Mouse (Mus musculus) heart, adult 2 months (tissue): ENCODE measurements around the gene Pgap3. TPM values are rescaled to one million over a fixed set of nuclear protein-coding genes. Genes with fewer than 3 reads are reported as not detected.

Experiments
- DNase-seq, 2 experiments: peaks; one replicate each; pipeline ENCODE4 v3.0.0; 2021
- H3K27ac ChIP-seq: fragments of 200-600 bp; 2 replicates; pipeline ENCODE4 v1.8.1; 2022
- H3K27me3 ChIP-seq: fragments of 200-500 bp; 2 replicates; pipeline ENCODE4 v1.6.1; 2012; ENCODE audit warnings: mild to moderate bottlenecking, low read length, inconsistent platforms, mixed read lengths; ENCODE audit not compliant: control insufficient read depth, insufficient read depth
- H3K36me3 ChIP-seq: fragments of 200-500 bp; 2 replicates; pipeline ENCODE4 v1.6.1; 2012; ENCODE audit warnings: low read length, inconsistent platforms; ENCODE audit not compliant: control insufficient read depth, insufficient read depth
- H3K4me1 ChIP-seq: fragments of 200-500 bp; 2 replicates; pipeline ENCODE4 v1.6.1; 2011; ENCODE audit warnings: low read length; ENCODE audit not compliant: control insufficient read depth, insufficient read depth
- H3K4me3 ChIP-seq: fragments of 200-600 bp; 2 replicates; pipeline ENCODE4 v1.8.1; 2022
- H3K79me2 ChIP-seq: fragments of 200-500 bp; replicated peaks from 2 replicates; pipeline ENCODE4 v1.6.1; 2012; ENCODE audit warnings: mild to moderate bottlenecking, inconsistent platforms, low read length, moderate library complexity, mixed read lengths; ENCODE audit not compliant: control insufficient read depth, insufficient read depth
- H3K9ac ChIP-seq: fragments of 200-500 bp; 2 replicates; pipeline ENCODE4 v1.6.1; 2012; ENCODE audit warnings: low read depth, mild to moderate bottlenecking, control low read depth, inconsistent platforms, low read length, mixed read lengths
- CTCF ChIP-seq: fragments of 200-600 bp; IDR thresholded peaks from 2 replicates; pipeline ENCODE4 v1.8.1; 2022; ENCODE audit warnings: antibody characterized with exemption, mild to moderate bottlenecking, moderate library complexity
- EP300 ChIP-seq: fragments of 200-500 bp; IDR thresholded peaks from 2 replicates; pipeline ENCODE4 v1.6.1; 2011; ENCODE audit warnings: low read depth, low read length, control low read depth; ENCODE audit not compliant: insufficient read depth
- POLR2A ChIP-seq: fragments of 200-500 bp; IDR thresholded peaks from 2 replicates; pipeline ENCODE4 v1.6.1; 2011; ENCODE audit warnings: mild to moderate bottlenecking, low read depth, low read length, control low read depth; ENCODE audit not compliant: insufficient read depth
- WGBS: fragments of 180-500 bp; shearing (Covaris S2); methylation state at CpG from one replicate; pipeline ENCODE4 v1.1.7; 2018; 5-methylcytosine and 5-hydroxymethylcytosine counted together
- intact Hi-C: fragments of 180-260 bp; cut with DNase I; formaldehyde crosslinking; loops from one replicate; pipeline ENCODE4 v1.15.1; 2025
- polyA plus RNA-seq: library from polyadenylated mRNA; depleted of rRNA; stranded (reverse); fragments of >200 nt; gene quantifications from 2 replicates; pipeline ENCODE4 v1.2.3, GENCODE M21; 2012
- total RNA-seq, 2 experiments: library from RNA; stranded (reverse); gene quantifications; 2 replicates each; pipeline ENCODE4 v1.2.3; 2021

Gene Pgap3
- total and polyA plus RNA-seq, 3 experiments: 7.7 to 18.8 (median 8.5) TPM

GRCm38 (mm10) chr11:98381651-98382050 lies 18.6 kb downstream of the Pgap3 start:
- H3K4me1 ChIP-seq: peaks cover 4% of the 10 kb centered on the region; the same call in 1 of the 2 replicates
- no peak overlapping the region for H3K9ac ChIP-seq
- no peaks in the 10 kb centered on the region for H3K79me2 ChIP-seq
- WGBS: 91% methylated on average over 2 of the region's 2 CpGs
- H3K27ac ChIP-seq: no peak overlapping the region
- no peaks in the 10 kb centered on the region; the same call in 1 of the 2 replicates for H3K27me3 ChIP-seq
- H3K4me3 ChIP-seq: no peak overlapping the region
- DNase-seq: peak in 1 of 2 experiments; percentile 19
- intact Hi-C loops: no loop called here
- no peaks in the 10 kb centered on the region for H3K36me3 ChIP-seq
- TF ChIP-seq POLR2A (no peak), CTCF (no peak), EP300 (no peak)

GRCm38 (mm10) chr11:98380106-98380505 lies 20.2 kb downstream of the Pgap3 start:
- WGBS: 62% methylated on average over 6 of the region's 6 CpGs
- Histone ChIP-seq H3K9ac (no peak overlapping the region), H3K79me2 (no peaks in the 10 kb centered on the region), H3K36me3 (no peaks in the 10 kb centered on the region), H3K27ac (peak overlapping the region; percentile 83), H3K4me3 (no peak overlapping the region), H3K4me1 (peaks cover 8% of the 10 kb centered on the region; the same call in 1 of the 2 replicates), H3K27me3 (no peaks in the 10 kb centered on the region)
- no peak for TF ChIP-seq CTCF
- no peak for TF ChIP-seq POLR2A
- peak; percentile 82 for TF ChIP-seq EP300
- intact Hi-C loops: no loop called here
- peak; percentile 41 to 62 for DNase-seq

- TF ChIP-seq POLR2A: no peak
- peak; percentile 93 for TF ChIP-seq EP300
- TF ChIP-seq CTCF: no peak
- Histone ChIP-seq H3K27ac (peak overlapping the region; percentile 83), H3K79me2 (no peaks in the 10 kb centered on the region), H3K27me3 (no peaks in the 10 kb centered on the region), H3K9ac (0 out of 2 replicates have a peak overlapping the region, but pooled peaks have one; percentile 5), H3K36me3 (no peaks in the 10 kb centered on the region), H3K4me1 (peaks cover 8% of the 10 kb centered on the region; the same call in 1 of the 2 replicates), H3K4me3 (no peak overlapping the region)
- DNase-seq: peak; percentile 47 to 76
- 66% methylated on average over 7 of the region's 7 CpGs for WGBS
- intact Hi-C loops: loop anchor here (2.0 kb wide), 1 partner anchor 15 kb away; no protein-coding TSS in a partner anchor
These were observed 20.9 kb downstream of the Pgap3 start for GRCm38 (mm10) chr11:98379379-98379778.

GRCm38 (mm10) chr11:98377787-98378186 lies 22.5 kb downstream of the Pgap3 start:
- Histone ChIP-seq H3K27me3 (no peaks in the 10 kb centered on the region), H3K9ac (peak overlapping the region; percentile 22; the same call in 1 of the 2 replicates), H3K36me3 (no peaks in the 10 kb centered on the region), H3K27ac (peak overlapping the region; percentile 86), H3K4me3 (no peak overlapping the region), H3K4me1 (peaks cover 8% of the 10 kb centered on the region; the same call in 1 of the 2 replicates), H3K79me2 (no peaks in the 10 kb centered on the region)
- intact Hi-C loops: loop anchor here (2.0 kb wide), 1 partner anchor 17 kb away; no protein-coding TSS in a partner anchor
- peak; percentile 15; the same call in 1 of the 2 replicates for TF ChIP-seq POLR2A
- peak; percentile 95 for TF ChIP-seq EP300
- TF ChIP-seq CTCF: no peak
- WGBS: 51% methylated on average over 11 of the region's 11 CpGs
- peak; percentile 57 to 87 for DNase-seq

- H3K9ac ChIP-seq: no peak overlapping the region
These were observed 23.5 kb downstream of the Pgap3 start for GRCm38 (mm10) chr11:98376756-98377155.

GRCm38 (mm10) chr11:98374266-98374665 lies 26.0 kb downstream of the Pgap3 start:
- Histone ChIP-seq H3K9ac (no peak overlapping the region), H3K27me3 (no peaks in the 10 kb centered on the region), H3K36me3 (no peaks in the 10 kb centered on the region), H3K4me1 (peaks cover 8% of the 10 kb centered on the region; the same call in 1 of the 2 replicates), H3K4me3 (no peak overlapping the region), H3K79me2 (no peaks in the 10 kb centered on the region), H3K27ac (peak overlapping the region; percentile 55)
- intact Hi-C loops: no loop called here
- 0 out of 2 replicates have a peak, but pooled peaks have one; percentile 31 for TF ChIP-seq POLR2A
- peak; percentile 84; the same call in 1 of the 2 replicates for TF ChIP-seq EP300
- TF ChIP-seq CTCF: no peak
- 49% methylated on average over 8 of the region's 8 CpGs for WGBS
- peak in 1 of 2 experiments; percentile 66 for DNase-seq

More at GRCm38 (mm10) chr11:98376756-98377155, 23.5 kb downstream of the Pgap3 start:
- H3K79me2 ChIP-seq: no peaks in the 10 kb centered on the region
- no peak for DNase-seq
- H3K27ac ChIP-seq: peak overlapping the region; percentile 86
- intact Hi-C loops: no loop called here
- TF ChIP-seq CTCF (no peak), POLR2A (no peak), EP300 (no peak)
- H3K4me1 ChIP-seq: peaks cover 8% of the 10 kb centered on the region; the same call in 1 of the 2 replicates
- H3K4me3 ChIP-seq: no peak overlapping the region
- 71% methylated on average over 5 of the region's 5 CpGs for WGBS
- H3K36me3 ChIP-seq: no peaks in the 10 kb centered on the region
- no peaks in the 10 kb centered on the region for H3K27me3 ChIP-seq
